Mouse (Mus musculus) induced T-regulatory cell, adult 2 months (primary cell): ENCODE measurements around the gene Bzw2.

ENCODE experiments used
- DNase-seq: peaks from one replicate; pipeline ENCODE4 v3.0.0-alpha.2; 2012; ENCODE audit warnings: low read depth

Gene Bzw2

DNA sequence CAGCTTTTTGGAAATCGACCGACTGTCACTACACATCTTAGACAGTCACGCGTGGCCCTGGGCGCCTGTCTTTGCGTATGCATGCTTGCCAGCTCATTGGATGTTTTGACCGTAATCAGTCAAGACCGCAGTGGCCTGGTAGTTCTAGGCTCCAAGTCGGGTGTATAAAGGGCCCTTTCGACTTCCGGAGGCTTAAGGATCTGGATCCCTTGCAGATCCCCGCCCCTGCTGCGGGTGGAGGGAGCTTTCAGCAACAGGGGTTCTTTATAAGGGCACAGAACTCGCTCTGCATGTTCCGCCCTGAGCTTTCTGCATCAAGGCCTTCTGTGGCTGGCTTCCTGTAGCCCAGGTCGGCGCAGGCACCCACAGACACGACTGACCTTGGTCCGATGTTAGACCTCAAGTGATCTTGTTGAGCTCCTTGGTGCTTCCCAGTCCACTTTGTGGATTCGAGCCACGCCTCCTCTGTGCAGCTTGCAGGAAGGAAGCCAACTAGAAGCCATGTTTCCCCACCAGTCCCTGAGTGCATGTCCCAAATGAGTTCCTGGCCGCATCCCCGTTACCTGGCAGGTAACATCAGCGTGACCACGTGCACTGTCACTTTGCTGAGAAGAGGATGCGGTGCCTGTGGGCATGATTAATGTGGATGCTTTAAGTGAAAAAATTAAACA, at the start of gene Bzw2:
TSS of gene Bzw2 (minus strand) at position 443 of the 671 bp plus-strand sequence.
- peak; percentile 87 for DNase-seq

GRCm38 (mm10) chr12:36207072-36207799, 49.4 kb upstream of the Bzw2 start:
- no peak for DNase-seq

- peak; percentile 43 for DNase-seq
Measured at GRCm38 (mm10) chr12:36205579-36206119, 47.8 kb upstream of the Bzw2 start.

- DNase-seq = no peak
Measured at GRCm38 (mm10) chr12:36194976-36195375, 37.1 kb upstream of the Bzw2 start.

GRCm38 (mm10) chr12:36190343-36190742, 32.5 kb upstream of the Bzw2 start:
- DNase-seq = peak; percentile 20

GRCm38 (mm10) chr12:36189610-36190009, 31.7 kb upstream of the Bzw2 start:
- no peak for DNase-seq

- no peak for DNase-seq
Measured at GRCm38 (mm10) chr12:36187081-36187480, 29.2 kb upstream of the Bzw2 start.

- no peak for DNase-seq
Measured at GRCm38 (mm10) chr12:36182570-36182969, 24.7 kb upstream of the Bzw2 start.

DNA sequence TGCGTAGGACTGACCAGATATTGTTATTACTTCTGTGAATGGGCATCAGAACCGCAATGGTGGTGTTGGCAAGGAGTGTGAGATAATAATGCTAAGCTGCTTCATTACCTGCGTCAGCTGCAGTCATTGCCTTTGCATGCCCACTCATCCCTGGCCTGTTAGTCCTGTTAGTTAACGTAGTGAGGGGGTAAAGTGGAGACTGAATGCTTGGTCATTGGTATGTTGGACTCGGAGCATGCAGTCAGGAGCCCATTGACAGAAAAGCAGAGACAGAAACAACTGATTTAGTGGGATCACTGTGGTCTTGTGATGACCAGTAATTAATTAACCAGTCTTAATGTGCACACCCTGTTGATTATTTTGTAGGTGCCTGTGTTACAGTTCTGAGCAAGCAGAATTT, 19.3 kb upstream of the Bzw2 start:
- no peak for DNase-seq

DNA sequence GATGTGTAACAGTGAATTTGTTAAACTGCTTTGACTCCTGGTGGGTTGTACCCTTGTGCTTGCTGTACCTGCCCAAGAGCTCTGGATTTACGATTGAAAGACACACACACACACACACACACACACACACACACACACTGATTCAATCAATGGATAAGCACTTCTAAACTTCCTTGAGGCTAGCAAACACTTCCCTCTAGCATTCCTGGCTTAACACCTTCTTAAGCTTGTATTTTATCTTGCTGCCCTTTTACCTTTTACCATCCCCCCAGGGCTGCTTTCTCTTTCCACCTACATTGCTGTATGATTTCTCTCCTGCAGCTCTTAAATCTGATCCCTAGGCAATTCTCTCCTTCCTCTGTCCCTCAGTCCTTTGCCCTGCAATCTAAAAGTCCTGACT, 7.4 kb upstream of the Bzw2 start:
- DNase-seq = no peak

DNA sequence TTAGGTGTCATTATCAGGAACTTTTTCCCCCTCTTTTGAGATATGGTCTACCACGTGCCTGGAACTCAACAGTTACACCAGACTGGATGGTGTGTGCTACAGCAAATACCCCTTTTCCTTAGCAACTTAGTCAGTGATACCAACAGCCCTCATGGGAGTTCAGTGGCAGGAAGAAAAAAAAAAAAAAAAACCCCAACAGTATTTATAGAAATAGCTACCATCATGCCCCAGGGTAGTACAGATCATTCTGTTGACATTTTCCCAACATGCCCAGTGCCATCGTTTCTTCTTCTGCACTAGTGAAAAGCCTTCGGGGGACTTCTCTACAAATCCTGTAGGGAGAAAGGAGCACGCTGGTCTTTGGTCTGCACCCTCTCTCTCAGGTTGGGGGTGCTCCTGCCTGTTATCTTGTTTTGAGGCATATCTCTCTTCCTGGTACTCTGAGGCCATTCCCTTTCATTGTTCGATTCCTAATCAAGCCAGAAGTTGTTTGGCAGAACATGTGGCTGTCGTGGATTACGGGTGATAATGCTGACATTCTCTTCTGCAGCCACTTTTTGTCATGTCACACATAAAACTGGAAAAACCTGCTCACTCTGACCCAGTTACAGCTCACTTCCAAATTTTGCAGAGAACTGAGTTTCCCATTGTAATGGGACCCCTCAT, 6.4 kb upstream of the Bzw2 start:
- DNase-seq = no peak

DNA sequence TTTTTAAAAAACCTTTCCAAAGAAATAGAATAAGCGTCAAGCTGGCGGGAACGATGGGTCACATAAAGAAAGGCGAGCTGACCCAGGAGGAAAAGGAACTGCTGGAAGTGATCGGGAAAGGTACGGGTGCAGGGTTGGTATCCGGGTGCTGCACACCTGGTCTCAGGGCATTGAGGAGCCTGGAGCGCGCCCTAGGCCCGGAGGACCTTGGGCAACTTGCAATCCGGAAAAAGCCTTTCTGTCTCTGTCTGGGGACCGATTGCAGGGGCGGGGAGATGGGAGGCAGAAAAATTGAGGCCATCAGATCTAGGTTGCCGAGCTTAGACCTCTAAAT, 609 bp downstream of the Bzw2 start:
- DNase-seq = no peak

DNA sequence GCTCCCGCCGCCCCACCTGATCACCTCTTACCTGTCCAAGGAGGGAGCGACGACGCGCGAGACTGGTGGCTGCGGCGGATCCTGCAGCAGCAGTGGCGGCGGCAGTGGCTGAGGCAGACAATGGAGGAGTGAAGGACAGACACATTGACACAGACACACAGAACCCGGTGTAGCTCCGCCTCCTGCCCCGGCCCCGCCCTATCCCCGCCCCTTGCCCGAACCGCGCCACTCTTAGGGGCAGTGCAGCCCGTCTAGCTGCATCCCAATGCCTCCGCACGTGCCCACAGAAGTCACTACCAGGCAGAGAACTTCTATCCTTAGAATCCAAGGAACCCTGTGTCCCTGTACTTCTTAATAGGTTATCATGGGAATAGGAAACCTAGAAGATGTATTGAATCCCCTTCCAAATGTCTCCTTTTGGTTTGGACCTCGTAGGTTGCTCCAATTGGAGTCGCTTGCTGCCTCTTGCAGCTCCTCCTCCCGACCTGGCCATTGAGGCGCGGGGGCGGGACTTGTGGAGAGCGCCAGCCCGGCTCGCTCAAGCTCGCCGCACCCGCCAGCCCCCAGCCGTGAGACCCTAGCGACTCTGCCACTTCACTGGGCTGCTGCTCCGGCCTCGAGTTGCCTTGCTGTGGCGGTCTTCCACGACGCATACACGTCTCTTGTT, 1.1 kb downstream of the Bzw2 start, which contains the start of gene Ankmy2:
TSS of gene Ankmy2 (plus strand) at position 478 of the 667 bp plus-strand sequence.
- DNase-seq = peak; percentile 97

GRCm38 (mm10) chr12:36156101-36156636, 1.7 kb downstream of the Bzw2 start:
- DNase-seq = no peak

- DNase-seq = peak; percentile 89
Measured at GRCm38 (mm10) chr12:36155141-36155641, 2.7 kb downstream of the Bzw2 start.

- no peak for DNase-seq
Measured at GRCm38 (mm10) chr12:36150737-36151136, 7.1 kb downstream of the Bzw2 start.

DNA sequence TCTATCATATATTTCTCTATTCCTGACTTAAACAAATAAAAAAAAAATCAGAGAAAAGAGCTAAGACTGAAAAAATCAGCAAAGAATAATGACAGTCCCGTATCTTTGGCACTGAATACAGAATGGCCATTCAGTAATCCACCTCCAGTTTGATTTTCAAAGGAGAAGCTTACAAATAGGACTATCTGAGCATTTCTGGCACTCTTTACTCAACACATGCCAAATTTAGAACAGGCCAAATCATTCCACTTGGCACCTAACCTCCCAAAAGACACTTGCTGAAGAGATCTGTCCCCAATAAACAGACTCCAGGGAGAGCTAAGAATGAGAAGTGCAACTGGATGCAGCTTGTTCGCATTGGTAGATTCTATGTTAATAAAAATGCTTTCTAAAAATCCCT, 7.6 kb downstream of the Bzw2 start:
- DNase-seq = no peak

- DNase-seq = peak; percentile 25
Measured at GRCm38 (mm10) chr12:36146230-36147011, 11.5 kb downstream of the Bzw2 start.

DNA sequence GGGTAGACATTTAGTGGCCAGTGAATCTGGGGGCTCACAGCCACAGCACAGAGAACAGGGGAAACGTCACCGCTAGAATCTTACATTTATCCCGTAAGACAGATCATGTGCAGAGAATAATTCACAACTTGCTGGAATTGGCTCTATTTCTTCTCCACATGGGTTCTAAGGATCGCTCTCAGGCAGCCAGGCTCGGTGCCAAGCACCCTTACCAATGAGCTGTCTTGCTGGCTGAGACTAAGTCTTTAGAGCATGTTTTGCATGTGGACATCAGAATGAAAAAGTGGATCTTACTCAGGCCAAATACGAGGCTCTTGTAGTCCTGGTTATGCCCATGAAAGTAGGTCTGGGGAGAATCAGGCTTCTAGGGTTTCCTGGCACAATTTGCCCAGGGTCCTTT, 17.5 kb downstream of the Bzw2 start:
- no peak for DNase-seq

GRCm38 (mm10) chr12:36137192-36137591, 20.7 kb downstream of the Bzw2 start:
- no peak for DNase-seq

DNA sequence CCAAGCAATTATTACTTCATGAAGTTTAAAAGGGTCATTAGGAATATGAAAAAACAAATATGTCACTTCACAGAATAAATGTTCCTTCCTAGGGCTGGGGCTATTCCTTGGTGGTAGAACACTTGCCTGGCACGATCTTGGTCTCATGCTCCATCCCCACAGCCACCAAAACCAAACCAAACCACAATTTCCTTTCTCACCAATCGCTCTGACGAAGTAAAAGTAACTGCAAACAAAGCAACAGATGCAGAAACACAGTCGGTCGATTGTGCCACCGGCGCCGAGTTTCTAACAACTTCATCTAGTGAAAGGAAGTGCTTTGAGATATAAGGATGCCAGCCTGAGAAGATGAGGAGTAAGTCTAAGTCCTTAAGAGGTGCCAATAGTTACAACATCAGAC, 21.6 kb downstream of the Bzw2 start:
- DNase-seq = peak; percentile 84
